Mouse (Mus musculus) stomach, embryonic 16.5 days (tissue): Measurements from ENCODE around the gene Apbb2. TPM values are rescaled to one million over a fixed set of nuclear protein-coding genes. Genes with fewer than 3 reads are reported as not detected.

Source experiments
- ATAC-seq: fragments of 200-750 bp; cut with Nextera tagmentation; 2 replicates; pipeline ENCODE4 v1.8.0; 2017; ENCODE audit warnings: moderate number of reproducible peaks, moderate TSS enrichment; ENCODE audit not compliant: insufficient read depth, low FRiP score
- H3K27ac ChIP-seq: fragments of 300-500 bp; sonication (generic); 2 replicates; pipeline ENCODE4 v1.5.1; 2014; ENCODE audit warnings: low read length
- H3K27me3 ChIP-seq: fragments of 300-500 bp; sonication (generic); 2 replicates; pipeline ENCODE4 v1.6.1; 2014; ENCODE audit warnings: low read length, control low read depth, mixed read lengths; ENCODE audit not compliant: control insufficient read depth, insufficient read depth
- H3K36me3 ChIP-seq: fragments of 300-500 bp; sonication (generic); 2 replicates; pipeline ENCODE4 v1.6.1; 2014; ENCODE audit warnings: low read length; ENCODE audit not compliant: control insufficient read depth, insufficient read depth
- H3K4me1 ChIP-seq: fragments of 300-500 bp; sonication (generic); 2 replicates; pipeline ENCODE4 v1.6.1; 2014; ENCODE audit warnings: low read length, control low read depth, mixed read lengths; ENCODE audit not compliant: control insufficient read depth, insufficient read depth
- H3K4me2 ChIP-seq: fragments of 300-500 bp; sonication (generic); 2 replicates; pipeline ENCODE4 v1.6.1; 2014; ENCODE audit warnings: low read depth, low read length, mixed read lengths
- H3K4me3 ChIP-seq: fragments of 300-500 bp; sonication (generic); replicated peaks from 2 replicates; pipeline ENCODE4 v1.5.1; 2014; ENCODE audit warnings: mild to moderate bottlenecking, low read length
- H3K9ac ChIP-seq: fragments of 300-500 bp; sonication (generic); 2 replicates; pipeline ENCODE4 v1.6.1; 2014; ENCODE audit warnings: low read length
- H3K9me3 ChIP-seq: fragments of 300-500 bp; sonication (generic); replicated peaks from 2 replicates; pipeline ENCODE4 v1.6.1; 2016; ENCODE audit warnings: low read length, control low read depth; ENCODE audit not compliant: control insufficient read depth
- WGBS: fragments of 180-500 bp; shearing (Covaris S2); extraction: QIAGEN DNeasy Blood & Tissue Kit; methylation state at CpG from one replicate; pipeline ENCODE4 v1.1.7; 2014; 5-methylcytosine and 5-hydroxymethylcytosine counted together
- polyA plus RNA-seq: library from polyadenylated mRNA; unstranded; fragments of >200 nt; fragmentation: Nextera tagmentation; extraction: Ambion mirVana; gene quantifications from 2 replicates; pipeline ENCODE4 v1.2.1, GENCODE M21; 2015

Apbb2 gene
- polyA plus RNA-seq, 1 experiment from 2014 or later = 33.7 TPM

DNA sequence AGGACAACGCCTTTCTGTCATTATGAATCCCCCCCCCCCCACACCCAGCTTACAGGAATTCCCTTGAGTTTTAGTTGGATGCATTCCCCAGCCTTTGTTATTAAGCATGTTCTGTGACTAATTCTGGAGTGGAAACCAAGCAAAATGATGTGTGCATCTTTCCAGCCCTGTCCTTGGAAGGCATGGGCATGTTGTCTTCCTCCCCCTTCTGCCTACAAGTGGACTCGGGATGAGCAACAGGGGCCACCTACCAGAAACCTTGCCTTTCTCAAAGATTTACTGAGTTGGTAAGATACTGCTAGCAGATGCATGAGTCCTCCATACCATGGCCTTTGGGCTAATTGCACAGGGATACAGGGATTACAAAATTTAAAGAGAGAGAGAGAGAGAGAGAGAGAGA lies 359.6 kb downstream of the Apbb2 start:
- no peak overlapping the region for H3K9ac ChIP-seq
- 54% methylated on average over 2 of the region's 2 CpGs for WGBS
- no peaks in the 10 kb centered on the region for H3K27me3 ChIP-seq
- ATAC-seq = no peak
- H3K27ac ChIP-seq = no peak overlapping the region
- H3K36me3 ChIP-seq = no peaks in the 10 kb centered on the region
- no peaks in the 10 kb centered on the region for H3K9me3 ChIP-seq
- no peak overlapping the region for H3K4me3 ChIP-seq
- H3K4me2 ChIP-seq = no peak overlapping the region
- no peaks in the 10 kb centered on the region for H3K4me1 ChIP-seq

DNA sequence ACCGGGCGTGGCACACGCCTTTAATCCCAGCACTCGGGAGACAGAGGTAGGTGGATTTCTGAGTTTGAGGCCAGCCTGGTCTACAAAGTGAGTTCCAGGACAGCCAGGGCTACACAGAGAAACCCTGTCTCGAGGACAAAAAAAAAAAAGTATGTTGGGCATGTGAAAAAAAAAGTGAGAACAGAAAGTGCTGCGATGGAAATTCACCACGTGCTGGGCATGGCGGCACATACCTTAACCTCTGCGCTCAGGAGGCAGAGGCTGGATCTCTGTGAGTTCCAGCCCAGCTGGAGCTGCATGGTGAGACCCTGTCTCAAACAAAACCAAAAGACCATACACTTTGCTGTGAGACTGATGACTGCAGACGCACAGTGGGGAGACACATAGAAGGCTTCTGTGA lies 363.5 kb downstream of the Apbb2 start:
- no peak for ATAC-seq
- WGBS = 86% methylated on average over 10 of the region's 10 CpGs
- no peak overlapping the region for H3K27ac ChIP-seq

DNA sequence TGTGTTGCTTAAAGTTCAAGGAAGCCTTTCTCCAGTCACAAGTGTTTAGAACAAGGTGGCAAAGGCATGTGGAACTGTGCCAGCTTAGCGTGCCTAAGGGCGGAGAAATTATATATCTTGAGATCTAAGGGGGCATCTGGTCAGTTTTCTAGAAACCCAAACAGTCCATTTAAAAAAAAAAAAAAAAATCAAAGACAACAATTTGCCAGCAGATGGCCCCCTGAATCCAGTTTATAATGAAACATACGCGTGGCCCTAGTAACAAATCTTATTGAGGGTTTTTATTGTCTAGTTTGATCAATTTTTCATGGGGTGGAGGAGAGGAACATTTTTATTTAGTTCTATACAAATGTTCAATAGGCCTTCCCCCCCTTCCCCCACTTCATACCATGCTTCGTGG lies 365.4 kb downstream of the Apbb2 start:
- H3K4me1 ChIP-seq = no peaks in the 10 kb centered on the region
- no peak overlapping the region for H3K27ac ChIP-seq
- no peaks in the 10 kb centered on the region; the same call in 1 of the 2 replicates for H3K9me3 ChIP-seq
- no peak overlapping the region for H3K4me3 ChIP-seq
- H3K4me2 ChIP-seq = no peak overlapping the region
- 61% methylated on average over 5 of the region's 5 CpGs for WGBS
- no peaks in the 10 kb centered on the region for H3K27me3 ChIP-seq
- ATAC-seq = no peak
- no peaks in the 10 kb centered on the region for H3K36me3 ChIP-seq
- no peak overlapping the region for H3K9ac ChIP-seq

More for the DNA sequence above, 363.5 kb downstream of the Apbb2 start:
- no peak overlapping the region for H3K9ac ChIP-seq
- H3K9me3 ChIP-seq = no peaks in the 10 kb centered on the region; the same call in 1 of the 2 replicates
- no peaks in the 10 kb centered on the region for H3K36me3 ChIP-seq
- H3K4me1 ChIP-seq = no peaks in the 10 kb centered on the region
- H3K4me3 ChIP-seq = no peak overlapping the region
- no peak overlapping the region for H3K4me2 ChIP-seq
- H3K27me3 ChIP-seq = no peaks in the 10 kb centered on the region

Other genes with a start within 250 kb of the Apbb2 start
- gene Uchl1, start 57.3 kb upstream of the Apbb2 start, polyA plus RNA-seq = 62.1 and 76.3 TPM in 2 replicates
- 9.3 and 13.0 TPM in 2 replicates for gene Limch1, start 127.0 kb upstream of the Apbb2 start, polyA plus RNA-seq